10 mouse cellular contexts compared by ENCODE assay signal in genomic region chr11:117521906-117522780, GRCm38 (mm10). TPM values are rescaled to one million over a fixed set of nuclear protein-coding genes. Genes with fewer than 3 reads are reported as not detected.
A peak's percentile ranks its signal among the peaks of the same experiment; 100 is the strongest.
DNase-seq lines count a peak whose midpoint lies in the region; ATAC-seq and TF ChIP-seq lines count a peak whose summit lies in the region.
"Had no signal": no experiment of that assay in that cellular context is flagged by ENCODE, and none has a peak within 500 bp of the region (broad histone marks: within the 10 kb centered on the region; RNA-seq: fewer than 3 reads in every experiment).

No protein-coding gene starts in this region.

- no peaks in the 10 kb centered on the region for H3K36me3 ChIP-seq in forebrain, embryonic 13.5 days (ENCODE audit: poor library complexity, severe bottlenecking)
- H3K36me3 ChIP-seq in limb, embryonic 12.5 days: no peaks in the 10 kb centered on the region
- H3K36me3 ChIP-seq in stomach, embryonic 15.5 days: no peaks in the 10 kb centered on the region
- H3K36me3 ChIP-seq: intestine, embryonic 15.5 days had no signal

- H3K9ac ChIP-seq in forebrain, embryonic 13.5 days: peak overlapping the region; percentile 35; the same call in 1 of the 2 replicates
- H3K9ac ChIP-seq in limb, embryonic 12.5 days (replicated peaks): no peak overlapping the region
- no peak overlapping the region for H3K9ac ChIP-seq in stomach, embryonic 15.5 days

- DNase-seq in lung, postnatal 10 days: peak; percentile 27
- DNase-seq in lung, adult 2 months: no peak
- DNase-seq in adrenal gland, postnatal 25 days: no peak
- no peak for DNase-seq in urinary bladder, adult 18-20 months (ENCODE audit: low spot score in 2 of 2)

- no peak for ATAC-seq in forebrain, embryonic 13.5 days
- no peak for ATAC-seq in limb, embryonic 12.5 days (ENCODE audit: insufficient number of reproducible peaks, insufficient read depth, low FRiP score, low TSS enrichment, low read depth)
- ATAC-seq in stomach, embryonic 15.5 days (ENCODE audit: insufficient read depth, low FRiP score, low read depth): peak; percentile 14; the same call in 1 of the 2 replicates
- no peak for ATAC-seq in erythroid progenitor cell, adult 5-6 weeks (replicated peaks; ENCODE audit: low FRiP score, poor library complexity, severe bottlenecking)

- no peaks in the 10 kb centered on the region; the same call in 1 of the 2 replicates for H3K27me3 ChIP-seq in forebrain, embryonic 13.5 days
- H3K27me3 ChIP-seq in limb, embryonic 12.5 days: no peaks in the 10 kb centered on the region
- no peaks in the 10 kb centered on the region; the same call in 1 of the 2 replicates for H3K27me3 ChIP-seq in stomach, embryonic 15.5 days (replicated peaks)

- 72% methylated on average over 13 of the region's 13 CpGs for WGBS in lung, adult 2 months
- 50% methylated on average over 13 of the region's 13 CpGs for WGBS in forebrain, embryonic 13.5 days
- 55% methylated on average over 13 of the region's 13 CpGs for WGBS in limb, embryonic 12.5 days
- 59% methylated on average over 13 of the region's 13 CpGs for WGBS in stomach, embryonic 15.5 days

- no peak overlapping the region for H3K4me3 ChIP-seq in lung, adult 2 months (replicated peaks; ENCODE audit: extremely low read depth, low read depth, low read length)
- no peak overlapping the region for H3K4me3 ChIP-seq in forebrain, embryonic 13.5 days
- no peak overlapping the region for H3K4me3 ChIP-seq in limb, embryonic 12.5 days (replicated peaks)
- no peak overlapping the region for H3K4me3 ChIP-seq in stomach, embryonic 15.5 days (replicated peaks)
- H3K4me3 ChIP-seq: intestine, embryonic 15.5 days had no signal

- no peak for TF ChIP-seq POLR2A in lung, adult 2 months (IDR thresholded peaks at IDR 0.05; ENCODE audit: borderline replicate concordance, extremely low read depth, low read depth, low read length)

- 0 out of 2 replicates have a peak, but pooled peaks cover 4% of the 10 kb centered on the region for H3K9me3 ChIP-seq in forebrain, embryonic 13.5 days (replicated peaks)
- H3K9me3 ChIP-seq in limb, embryonic 12.5 days: peaks cover 10% of the 10 kb centered on the region; the same call in 1 of the 2 replicates
- no peaks in the 10 kb centered on the region for H3K9me3 ChIP-seq in stomach, embryonic 15.5 days
- H3K9me3 ChIP-seq: intestine, embryonic 15.5 days had no signal

- no peak overlapping the region for H3K4me2 ChIP-seq in forebrain, embryonic 13.5 days
- H3K4me2 ChIP-seq in limb, embryonic 12.5 days: no peak overlapping the region
- no peak overlapping the region for H3K4me2 ChIP-seq in stomach, embryonic 15.5 days

- no peak for TF ChIP-seq CTCF in lung, adult 2 months (IDR thresholded peaks at IDR 0.05; ENCODE audit: insufficient read depth, low read length)

- H3K27ac ChIP-seq in forebrain, embryonic 13.5 days: peak overlapping the region; percentile 89
- peak overlapping the region; percentile 84 for H3K27ac ChIP-seq in limb, embryonic 12.5 days
- H3K27ac ChIP-seq in stomach, embryonic 15.5 days: peak overlapping the region; percentile 65; the same call in 1 of the 2 replicates

- peaks cover 9% of the 10 kb centered on the region; the same call in 1 of the 2 replicates for H3K4me1 ChIP-seq in lung, adult 2 months (ENCODE audit: control insufficient read depth, insufficient read depth, low read length)
- H3K4me1 ChIP-seq in forebrain, embryonic 13.5 days: peaks cover 46% of the 10 kb centered on the region
- H3K4me1 ChIP-seq in limb, embryonic 12.5 days (replicated peaks): peaks cover 43% of the 10 kb centered on the region
- H3K4me1 ChIP-seq in stomach, embryonic 15.5 days: peaks cover 17% of the 10 kb centered on the region

RNA-seq across cellular contexts. Expression of gene Gm11733, which starts 38.0 kb away (rescaled TPM):
- polyA plus RNA-seq in lung, adult 2 months (2012; rRNA removed): not detected in 2 replicates
- polyA plus RNA-seq in forebrain, embryonic 13.5 days (2015; fragmentation: Nextera tagmentation; extraction: Ambion mirVana): 0.08 TPM in 1 of 2 replicates, not detected in the other
- not detected in 2 replicates for polyA plus RNA-seq in limb, embryonic 12.5 days (2016; fragmentation: Nextera tagmentation; extraction: Ambion mirVana)
- not detected in 2 replicates for polyA plus RNA-seq in stomach, embryonic 15.5 days (2015; fragmentation: Nextera tagmentation; extraction: Ambion mirVana)
- total RNA-seq in adrenal gland, postnatal 25 days (2021): not detected in 2 replicates
- total RNA-seq in erythroid progenitor cell, adult 5-6 weeks (2015; ENCODE audit: low replicate concordance): not detected in 2 replicates
- total RNA-seq in erythroid progenitor cell, adult 5-6 weeks (2017; ENCODE audit: low replicate concordance): not detected in 2 replicates
- total RNA-seq: common myeloid progenitor, adult 5-6 weeks had no signal
- polyA plus RNA-seq: intestine, embryonic 15.5 days had no signal
